Mouse (Mus musculus): ENCODE data around the gene Wsb2.
"Not testable (repeated sequence)": the region's sequence is repeated elsewhere in the genome, so short reads cannot be mapped to it uniquely, and the experiment has no call there.

Gene Wsb2

GRCm38 (mm10) chr5:117390895-117391294, 33.8 kb downstream of the Wsb2 start:
- no peak for DNase-seq

- DNase-seq: no peak
Measured at GRCm38 (mm10) chr5:117395834-117396233, 38.7 kb downstream of the Wsb2 start.

- DNase-seq: no peak
Measured at GRCm38 (mm10) chr5:117396596-117397014, 39.5 kb downstream of the Wsb2 start.

GRCm38 (mm10) chr5:117397371-117397770, 40.3 kb downstream of the Wsb2 start:
- DNase-seq: no peak

- no peak for DNase-seq
Measured at GRCm38 (mm10) chr5:117398007-117398550, 41.0 kb downstream of the Wsb2 start.

GRCm38 (mm10) chr5:117399281-117399680, 42.2 kb downstream of the Wsb2 start:
- no peak for DNase-seq

- no peak for DNase-seq
Measured at GRCm38 (mm10) chr5:117403609-117404008, 46.5 kb downstream of the Wsb2 start.

GRCm38 (mm10) chr5:117404671-117405070, 47.6 kb downstream of the Wsb2 start:
- DNase-seq: not testable (repeated sequence)

GRCm38 (mm10) chr5:117408216-117408615, 51.1 kb downstream of the Wsb2 start:
- peak; percentile 53 for DNase-seq

- no peak for DNase-seq
Measured at GRCm38 (mm10) chr5:117409369-117409768, 52.3 kb downstream of the Wsb2 start.

- peak; percentile 76 for DNase-seq
Measured at GRCm38 (mm10) chr5:117413507-117414501, 56.7 kb downstream of the Wsb2 start, which contains the start of gene Ksr2. Gene Ksr2 (plus strand): TSS chr5:117414000.

- no peak for DNase-seq
Measured at GRCm38 (mm10) chr5:117414611-117415010, 57.5 kb downstream of the Wsb2 start.

GRCm38 (mm10) chr5:117415011-117415912, 58.2 kb downstream of the Wsb2 start:
- DNase-seq: no peak

- DNase-seq: no peak
Measured at GRCm38 (mm10) chr5:117417442-117417841, 60.3 kb downstream of the Wsb2 start.

Data from kidney, postnatal 14 days (tissue).